Mouse (Mus musculus) heart, embryonic 12.5 days (tissue): Measurements from ENCODE around the gene Rnf135. TPM values are rescaled to one million over a fixed set of nuclear protein-coding genes. Genes with fewer than 3 reads are reported as not detected.

ENCODE experiments used
- ATAC-seq: fragments of 200-750 bp; cut with Nextera tagmentation; 2 replicates; pipeline ENCODE4 v1.8.0; 2017; ENCODE audit warnings: moderate TSS enrichment, moderate library complexity; ENCODE audit not compliant: insufficient number of reproducible peaks, low FRiP score
- H3K27ac ChIP-seq: fragments of 300-500 bp; sonication (generic); 2 replicates; pipeline ENCODE4 v1.5.1; 2016; ENCODE audit warnings: mild to moderate bottlenecking, moderate library complexity; ENCODE audit not compliant: poor library complexity, severe bottlenecking
- H3K27me3 ChIP-seq: fragments of 300-500 bp; sonication (generic); replicated peaks from 2 replicates; pipeline ENCODE4 v1.6.1; 2016; ENCODE audit warnings: mild to moderate bottlenecking, moderate library complexity
- H3K36me3 ChIP-seq: fragments of 300-500 bp; sonication (generic); 2 replicates; pipeline ENCODE4 v1.6.1; 2016; ENCODE audit warnings: mild to moderate bottlenecking, moderate library complexity
- H3K4me1 ChIP-seq: fragments of 300-500 bp; sonication (generic); replicated peaks from 2 replicates; pipeline ENCODE4 v1.6.1; 2016; ENCODE audit warnings: mild to moderate bottlenecking
- H3K4me2 ChIP-seq: fragments of 300-500 bp; sonication (generic); 2 replicates; pipeline ENCODE4 v1.6.1; 2016; ENCODE audit warnings: mild to moderate bottlenecking, moderate library complexity
- H3K4me3 ChIP-seq: fragments of 300-500 bp; sonication (generic); 2 replicates; pipeline ENCODE4 v1.5.1; 2016; ENCODE audit warnings: mild to moderate bottlenecking
- H3K9ac ChIP-seq: fragments of 300-500 bp; sonication (generic); 2 replicates; pipeline ENCODE4 v1.6.1; 2016; ENCODE audit warnings: mild to moderate bottlenecking, moderate library complexity
- H3K9me3 ChIP-seq: fragments of 300-500 bp; sonication (generic); replicated peaks from 2 replicates; pipeline ENCODE4 v1.6.1; 2016; ENCODE audit warnings: mild to moderate bottlenecking, moderate library complexity
- WGBS: fragments of 180-500 bp; shearing (Covaris S2); methylation state at CpG from one replicate; pipeline ENCODE4 v1.1.7; 2016; 5-methylcytosine and 5-hydroxymethylcytosine counted together
- polyA plus RNA-seq: library from polyadenylated mRNA; unstranded; fragments of >200 nt; fragmentation: Nextera tagmentation; extraction: Ambion mirVana; gene quantifications from 2 replicates; pipeline ENCODE4 v1.2.1, GENCODE M21; 2016

Rnf135 gene
- polyA plus RNA-seq, 1 experiment from 2014 or later: 9.4 TPM

GRCm38 (mm10) chr11:80163362-80164116 is 20.1 kb upstream of the Rnf135 start:
- 0 out of 2 replicates have a peak, but pooled peaks cover 5% of the 10 kb centered on the region for H3K27me3 ChIP-seq
- H3K27ac ChIP-seq: no peak overlapping the region
- H3K4me1 ChIP-seq: no peaks in the 10 kb centered on the region
- no peak overlapping the region for H3K4me2 ChIP-seq
- H3K4me3 ChIP-seq: no peak overlapping the region
- H3K36me3 ChIP-seq: no peaks in the 10 kb centered on the region
- no peak for ATAC-seq
- WGBS: 59% methylated on average over 7 of the region's 7 CpGs
- H3K9ac ChIP-seq: no peak overlapping the region
- no peaks in the 10 kb centered on the region for H3K9me3 ChIP-seq

- 72% methylated on average over 2 of the region's 2 CpGs for WGBS
- H3K9ac ChIP-seq: no peak overlapping the region
- no peaks in the 10 kb centered on the region for H3K4me1 ChIP-seq
- H3K9me3 ChIP-seq: no peaks in the 10 kb centered on the region
- H3K27me3 ChIP-seq: 0 out of 2 replicates have a peak, but pooled peaks cover under 1% of the 10 kb centered on the region
- no peak for ATAC-seq
- no peak overlapping the region for H3K4me2 ChIP-seq
- no peaks in the 10 kb centered on the region for H3K36me3 ChIP-seq
- no peak overlapping the region for H3K4me3 ChIP-seq
- no peak overlapping the region for H3K27ac ChIP-seq
Observed at GRCm38 (mm10) chr11:80164224-80164623, 19.4 kb upstream of the Rnf135 start.

GRCm38 (mm10) chr11:80168121-80168520 is 15.5 kb upstream of the Rnf135 start:
- Histone ChIP-seq H3K4me3 (no peak overlapping the region), H3K4me1 (peaks cover 4% of the 10 kb centered on the region), H3K27ac (no peak overlapping the region), H3K9ac (no peak overlapping the region), H3K4me2 (no peak overlapping the region), H3K9me3 (no peaks in the 10 kb centered on the region), H3K36me3 (no peaks in the 10 kb centered on the region), H3K27me3 (no peaks in the 10 kb centered on the region)
- no peak for ATAC-seq
- WGBS: 85% methylated on average over 9 of the region's 9 CpGs

GRCm38 (mm10) chr11:80168611-80169249 is 14.9 kb upstream of the Rnf135 start:
- Histone ChIP-seq H3K9me3 (no peaks in the 10 kb centered on the region), H3K36me3 (no peaks in the 10 kb centered on the region), H3K4me1 (peaks cover 4% of the 10 kb centered on the region), H3K4me3 (no peak overlapping the region), H3K9ac (no peak overlapping the region), H3K4me2 (no peak overlapping the region), H3K27me3 (no peaks in the 10 kb centered on the region), H3K27ac (no peak overlapping the region)
- no peak for ATAC-seq
- 57% methylated on average over 4 of the region's 4 CpGs for WGBS

GRCm38 (mm10) chr11:80169629-80170028 is 14.0 kb upstream of the Rnf135 start:
- Histone ChIP-seq H3K4me1 (peaks cover 4% of the 10 kb centered on the region), H3K27ac (no peak overlapping the region), H3K4me3 (no peak overlapping the region), H3K36me3 (no peaks in the 10 kb centered on the region), H3K9ac (no peak overlapping the region), H3K4me2 (no peak overlapping the region), H3K27me3 (no peaks in the 10 kb centered on the region), H3K9me3 (no peaks in the 10 kb centered on the region)
- 67% methylated on average over 3 of the region's 3 CpGs for WGBS
- ATAC-seq: no peak

- peaks cover 4% of the 10 kb centered on the region for H3K4me1 ChIP-seq
- H3K27me3 ChIP-seq: no peaks in the 10 kb centered on the region
- no peak overlapping the region for H3K27ac ChIP-seq
- H3K9me3 ChIP-seq: no peaks in the 10 kb centered on the region
- H3K9ac ChIP-seq: no peak overlapping the region
- WGBS: 41% methylated on average over 5 of the region's 5 CpGs
- ATAC-seq: no peak
- H3K36me3 ChIP-seq: no peaks in the 10 kb centered on the region
- H3K4me3 ChIP-seq: no peak overlapping the region
- no peak overlapping the region for H3K4me2 ChIP-seq
Observed at GRCm38 (mm10) chr11:80170351-80170750, 13.3 kb upstream of the Rnf135 start.

GRCm38 (mm10) chr11:80171884-80172283 is 11.8 kb upstream of the Rnf135 start:
- Histone ChIP-seq H3K9me3 (no peaks in the 10 kb centered on the region), H3K9ac (no peak overlapping the region), H3K4me3 (no peak overlapping the region), H3K27me3 (no peaks in the 10 kb centered on the region), H3K27ac (no peak overlapping the region), H3K36me3 (no peaks in the 10 kb centered on the region), H3K4me1 (peaks cover 5% of the 10 kb centered on the region), H3K4me2 (no peak overlapping the region)
- no peak for ATAC-seq
- 69% methylated on average over 4 of the region's 4 CpGs for WGBS

GRCm38 (mm10) chr11:80173963-80174670 is 9.5 kb upstream of the Rnf135 start:
- peaks cover 13% of the 10 kb centered on the region for H3K4me1 ChIP-seq
- WGBS: 76% methylated on average over 11 of the region's 11 CpGs
- no peaks in the 10 kb centered on the region for H3K9me3 ChIP-seq
- no peak for ATAC-seq
- H3K27me3 ChIP-seq: no peaks in the 10 kb centered on the region
- no peak overlapping the region for H3K4me3 ChIP-seq
- no peaks in the 10 kb centered on the region for H3K36me3 ChIP-seq
- H3K4me2 ChIP-seq: no peak overlapping the region
- no peak overlapping the region for H3K9ac ChIP-seq
- no peak overlapping the region for H3K27ac ChIP-seq

- no peak for ATAC-seq
- Histone ChIP-seq H3K27me3 (no peaks in the 10 kb centered on the region), H3K36me3 (no peaks in the 10 kb centered on the region), H3K4me1 (peaks cover 10% of the 10 kb centered on the region), H3K27ac (no peak overlapping the region), H3K4me2 (no peak overlapping the region), H3K4me3 (no peak overlapping the region), H3K9ac (no peak overlapping the region), H3K9me3 (no peaks in the 10 kb centered on the region)
- WGBS: 69% methylated on average over 11 of the region's 11 CpGs
Observed at GRCm38 (mm10) chr11:80176911-80177895, 6.4 kb upstream of the Rnf135 start.

- peaks cover 10% of the 10 kb centered on the region for H3K4me1 ChIP-seq
- 83% methylated on average over 8 of the region's 8 CpGs for WGBS
- ATAC-seq: no peak
Observed at GRCm38 (mm10) chr11:80178316-80178715, 5.3 kb upstream of the Rnf135 start.

More at GRCm38 (mm10) chr11:80178316-80178715, 5.3 kb upstream of the Rnf135 start:
- Histone ChIP-seq H3K4me3 (no peak overlapping the region), H3K36me3 (no peaks in the 10 kb centered on the region), H3K9ac (no peak overlapping the region), H3K27ac (no peak overlapping the region), H3K4me2 (no peak overlapping the region), H3K9me3 (no peaks in the 10 kb centered on the region), H3K27me3 (no peaks in the 10 kb centered on the region)
